Mouse (Mus musculus) layer of hippocampus, postnatal 14 days (tissue): ENCODE measurements around the gene Hdac11. TPM values are rescaled to one million over a fixed set of nuclear protein-coding genes. Genes with fewer than 3 reads are reported as not detected.
A peak's percentile ranks its signal among the peaks of the same experiment; 100 is the strongest.

ENCODE experiments used
- DNase-seq, 2 experiments: peaks; one replicate each; pipeline ENCODE4 v3.0.0; 2021 to 2022; ENCODE audit warnings: low spot score in 2 of 2, mixed read lengths in 1 of 2
- total RNA-seq, 2 experiments: library from RNA; stranded (reverse); gene quantifications; 2 replicates each; pipeline ENCODE4 v1.2.3; 2021

The Hdac11 gene
- total RNA-seq, 2 experiments from 2014 or later, result 112 to 113 TPM

- no peak for DNase-seq
Measured at GRCm38 (mm10) chr6:91167828-91168227, 11.4 kb downstream of the Hdac11 start.

- no peak for DNase-seq
Measured at GRCm38 (mm10) chr6:91169129-91169528, 12.7 kb downstream of the Hdac11 start.

GRCm38 (mm10) chr6:91171396-91171895 is 15.0 kb downstream of the Hdac11 start:
- DNase-seq, result no peak

GRCm38 (mm10) chr6:91172381-91172780 is 15.9 kb downstream of the Hdac11 start:
- no peak for DNase-seq

- DNase-seq, result peak; percentile 53 to 66
Measured at GRCm38 (mm10) chr6:91173221-91173880, 16.9 kb downstream of the Hdac11 start.

GRCm38 (mm10) chr6:91174211-91174610 is 17.7 kb downstream of the Hdac11 start:
- DNase-seq, result no peak

GRCm38 (mm10) chr6:91180767-91181171 is 24.3 kb downstream of the Hdac11 start:
- DNase-seq, result peak in 1 of 2 experiments; percentile 61

GRCm38 (mm10) chr6:91181320-91181719 is 24.9 kb downstream of the Hdac11 start:
- peak in 1 of 2 experiments; percentile 55 for DNase-seq

- no peak for DNase-seq
Measured at GRCm38 (mm10) chr6:91182075-91182490, 25.6 kb downstream of the Hdac11 start.

- DNase-seq, result no peak
Measured at GRCm38 (mm10) chr6:91183041-91183440, 26.6 kb downstream of the Hdac11 start.

GRCm38 (mm10) chr6:91183980-91184379 is 27.5 kb downstream of the Hdac11 start:
- no peak for DNase-seq

- DNase-seq, result no peak
Measured at GRCm38 (mm10) chr6:91184776-91185175, 28.3 kb downstream of the Hdac11 start.

- no peak for DNase-seq
Measured at GRCm38 (mm10) chr6:91185502-91185901, 29.0 kb downstream of the Hdac11 start.

GRCm38 (mm10) chr6:91186161-91186931 is 29.9 kb downstream of the Hdac11 start:
- DNase-seq, result no peak

GRCm38 (mm10) chr6:91186934-91187333 is 30.5 kb downstream of the Hdac11 start:
- DNase-seq, result no peak

GRCm38 (mm10) chr6:91187871-91188270 is 31.4 kb downstream of the Hdac11 start:
- DNase-seq, result no peak

GRCm38 (mm10) chr6:91189971-91190370 is 33.5 kb downstream of the Hdac11 start:
- no peak for DNase-seq

- no peak for DNase-seq
Measured at GRCm38 (mm10) chr6:91191465-91191864, 35.0 kb downstream of the Hdac11 start.

GRCm38 (mm10) chr6:91192421-91192820 is 36.0 kb downstream of the Hdac11 start:
- DNase-seq, result no peak

GRCm38 (mm10) chr6:91192851-91193545 is 36.5 kb downstream of the Hdac11 start:
- DNase-seq, result no peak

- DNase-seq, result no peak
Measured at GRCm38 (mm10) chr6:91198456-91198855, 42.0 kb downstream of the Hdac11 start.
